Mouse (Mus musculus): Measurements from ENCODE around the gene Ndufs5.

DNA sequence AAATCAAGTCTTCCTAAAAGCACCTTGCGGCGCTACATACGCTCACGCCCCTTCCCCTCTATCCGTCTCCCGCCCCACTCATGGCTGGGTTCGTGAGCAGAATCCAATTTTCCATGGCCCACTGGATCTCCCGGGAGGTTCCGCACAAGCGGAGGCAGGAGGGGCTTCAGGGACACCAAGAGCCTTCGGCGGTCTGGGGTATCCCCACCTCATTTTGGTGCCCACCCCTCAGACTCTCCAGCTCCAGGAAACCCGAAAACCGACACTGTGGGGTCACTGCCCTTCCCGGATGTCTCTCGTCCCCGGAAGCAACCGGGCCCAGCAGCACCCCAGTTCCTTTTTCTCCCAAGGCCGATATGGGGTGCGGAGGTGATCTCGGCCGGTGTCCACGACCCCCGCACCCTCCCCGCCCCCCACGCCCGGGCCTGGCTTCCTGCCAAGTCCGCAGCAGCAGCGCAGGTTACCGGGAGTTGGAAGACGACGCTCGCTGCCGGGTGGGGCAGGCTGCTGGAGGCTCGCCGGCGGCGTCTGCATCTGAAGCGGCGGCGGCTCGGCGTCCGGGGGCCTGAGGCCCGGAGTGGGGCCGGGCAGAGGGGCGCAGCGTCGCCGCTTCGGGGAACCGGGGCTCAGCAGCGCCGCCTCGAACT lies 31.6 kb upstream of the Ndufs5 start:
- TF ChIP-seq POLR2A (IDR thresholded peaks at IDR 0.05; ENCODE audit: borderline replicate concordance, low read depth, low read length) (no peak), CTCF (IDR thresholded peaks at IDR 0.05; ENCODE audit: low read depth, low read length) (no peak)

Data from bone marrow macrophage, adult 2 months (primary cell).